Mouse (Mus musculus) liver, embryonic 12.5 days (tissue): Measurements from ENCODE around the gene Prdm1. TPM values are rescaled to one million over a fixed set of nuclear protein-coding genes. Genes with fewer than 3 reads are reported as not detected.

Experiments used
- ATAC-seq: fragments of 200-750 bp; cut with Nextera tagmentation; 2 replicates; pipeline ENCODE4 v1.8.0; 2017; ENCODE audit warnings: moderate number of reproducible peaks, mild to moderate bottlenecking, moderate library complexity
- H3K27ac ChIP-seq: fragments of 300-500 bp; sonication (generic); 2 replicates; pipeline ENCODE4 v1.5.1; 2016; ENCODE audit warnings: mild to moderate bottlenecking
- H3K27me3 ChIP-seq: fragments of 300-500 bp; sonication (generic); replicated peaks from 2 replicates; pipeline ENCODE4 v1.6.1; 2016; ENCODE audit warnings: mild to moderate bottlenecking, moderate library complexity
- H3K36me3 ChIP-seq: fragments of 300-500 bp; sonication (generic); 2 replicates; pipeline ENCODE4 v1.6.1; 2016; ENCODE audit warnings: mild to moderate bottlenecking, moderate library complexity
- H3K4me1 ChIP-seq: fragments of 300-500 bp; sonication (generic); 2 replicates; pipeline ENCODE4 v1.6.1; 2016
- H3K4me2 ChIP-seq: fragments of 300-500 bp; sonication (generic); 2 replicates; pipeline ENCODE4 v1.6.1; 2016; ENCODE audit warnings: mild to moderate bottlenecking, moderate library complexity
- H3K4me3 ChIP-seq: fragments of 300-500 bp; sonication (generic); 2 replicates; pipeline ENCODE4 v1.5.1; 2016; ENCODE audit warnings: mild to moderate bottlenecking, moderate library complexity
- H3K9ac ChIP-seq: fragments of 300-500 bp; sonication (generic); 2 replicates; pipeline ENCODE4 v1.6.1; 2016; ENCODE audit warnings: mild to moderate bottlenecking, moderate library complexity
- H3K9me3 ChIP-seq: fragments of 300-500 bp; sonication (generic); replicated peaks from 2 replicates; pipeline ENCODE4 v1.6.1; 2016; ENCODE audit warnings: mild to moderate bottlenecking, moderate library complexity
- WGBS: fragments of 180-500 bp; shearing (Covaris S2); methylation state at CpG from one replicate; pipeline ENCODE4 v1.1.7; 2016; ENCODE audit not compliant: insufficient replicate concordance; 5-methylcytosine and 5-hydroxymethylcytosine counted together
- polyA plus RNA-seq: library from polyadenylated mRNA; unstranded; fragments of >200 nt; fragmentation: Nextera tagmentation; extraction: Ambion mirVana; gene quantifications from 2 replicates; pipeline ENCODE4 v1.2.1, GENCODE M21; 2016

Gene Prdm1
- polyA plus RNA-seq, 1 experiment from 2014 or later: 0.41 TPM

- ATAC-seq: no peak
- H3K9me3 ChIP-seq: no peaks in the 10 kb centered on the region
- no peak overlapping the region for H3K9ac ChIP-seq
- H3K27ac ChIP-seq: no peak overlapping the region
- H3K4me3 ChIP-seq: no peak overlapping the region
- no peaks in the 10 kb centered on the region; the same call in 1 of the 2 replicates for H3K27me3 ChIP-seq
- no peak overlapping the region for H3K4me2 ChIP-seq
- WGBS: 71% methylated on average over 4 of the region's 4 CpGs
- no peaks in the 10 kb centered on the region for H3K36me3 ChIP-seq
- H3K4me1 ChIP-seq: no peaks in the 10 kb centered on the region
These were observed 96.6 kb downstream of the Prdm1 start for GRCm38 (mm10) chr10:44431689-44432088.

- no peaks in the 10 kb centered on the region for H3K9me3 ChIP-seq
- H3K4me3 ChIP-seq: no peak overlapping the region
- no peak overlapping the region for H3K9ac ChIP-seq
- no peak overlapping the region for H3K27ac ChIP-seq
- WGBS: 76% methylated on average over 14 of the region's 14 CpGs
- no peak overlapping the region for H3K4me2 ChIP-seq
- no peaks in the 10 kb centered on the region for H3K36me3 ChIP-seq
- no peaks in the 10 kb centered on the region; the same call in 1 of the 2 replicates for H3K27me3 ChIP-seq
- no peaks in the 10 kb centered on the region for H3K4me1 ChIP-seq
- ATAC-seq: no peak
These were observed 99.0 kb downstream of the Prdm1 start for GRCm38 (mm10) chr10:44429177-44429888.

- Histone ChIP-seq H3K9ac (no peak overlapping the region), H3K4me2 (no peak overlapping the region), H3K4me3 (no peak overlapping the region), H3K4me1 (no peaks in the 10 kb centered on the region), H3K36me3 (no peaks in the 10 kb centered on the region), H3K9me3 (no peaks in the 10 kb centered on the region), H3K27ac (no peak overlapping the region), H3K27me3 (no peaks in the 10 kb centered on the region; the same call in 1 of the 2 replicates)
- WGBS: 69% methylated on average over 12 of the region's 12 CpGs
- ATAC-seq: no peak
These were observed 100.4 kb downstream of the Prdm1 start for GRCm38 (mm10) chr10:44427891-44428361.

GRCm38 (mm10) chr10:44427426-44427825, 100.9 kb downstream of the Prdm1 start:
- no peaks in the 10 kb centered on the region for H3K4me1 ChIP-seq
- no peaks in the 10 kb centered on the region for H3K9me3 ChIP-seq
- no peaks in the 10 kb centered on the region for H3K36me3 ChIP-seq
- no peak overlapping the region for H3K27ac ChIP-seq
- no peak for ATAC-seq
- no peak overlapping the region for H3K4me3 ChIP-seq
- H3K9ac ChIP-seq: no peak overlapping the region
- H3K4me2 ChIP-seq: no peak overlapping the region
- no peaks in the 10 kb centered on the region; the same call in 1 of the 2 replicates for H3K27me3 ChIP-seq
- 89% methylated on average over 11 of the region's 11 CpGs for WGBS

- H3K9me3 ChIP-seq: no peaks in the 10 kb centered on the region
- no peaks in the 10 kb centered on the region for H3K36me3 ChIP-seq
- 55% methylated on average over 6 of the region's 6 CpGs for WGBS
- H3K9ac ChIP-seq: no peak overlapping the region
- no peak overlapping the region for H3K27ac ChIP-seq
- H3K27me3 ChIP-seq: no peaks in the 10 kb centered on the region
- no peak for ATAC-seq
- H3K4me1 ChIP-seq: no peaks in the 10 kb centered on the region
- H3K4me3 ChIP-seq: no peak overlapping the region
- no peak overlapping the region for H3K4me2 ChIP-seq
These were observed 103.3 kb downstream of the Prdm1 start for GRCm38 (mm10) chr10:44425013-44425412.

GRCm38 (mm10) chr10:44421896-44422295, 106.4 kb downstream of the Prdm1 start:
- no peak overlapping the region for H3K4me3 ChIP-seq
- no peaks in the 10 kb centered on the region for H3K9me3 ChIP-seq
- H3K36me3 ChIP-seq: no peaks in the 10 kb centered on the region
- no peaks in the 10 kb centered on the region for H3K4me1 ChIP-seq
- H3K27me3 ChIP-seq: no peaks in the 10 kb centered on the region
- no peak overlapping the region for H3K4me2 ChIP-seq
- H3K27ac ChIP-seq: no peak overlapping the region
- ATAC-seq: no peak
- H3K9ac ChIP-seq: no peak overlapping the region
- 33% methylated on average over 1 of the region's 1 CpGs for WGBS

GRCm38 (mm10) chr10:44420211-44420610, 108.1 kb downstream of the Prdm1 start:
- H3K9ac ChIP-seq: no peak overlapping the region
- H3K4me3 ChIP-seq: no peak overlapping the region
- no peak for ATAC-seq
- H3K27me3 ChIP-seq: no peaks in the 10 kb centered on the region
- WGBS: 75% methylated on average over 3 of the region's 3 CpGs
- no peak overlapping the region for H3K4me2 ChIP-seq
- H3K9me3 ChIP-seq: no peaks in the 10 kb centered on the region
- H3K4me1 ChIP-seq: no peaks in the 10 kb centered on the region
- no peak overlapping the region for H3K27ac ChIP-seq
- H3K36me3 ChIP-seq: no peaks in the 10 kb centered on the region

- Histone ChIP-seq H3K4me1 (no peaks in the 10 kb centered on the region), H3K4me2 (no peak overlapping the region), H3K9me3 (no peaks in the 10 kb centered on the region), H3K9ac (no peak overlapping the region), H3K36me3 (no peaks in the 10 kb centered on the region), H3K27ac (no peak overlapping the region), H3K4me3 (no peak overlapping the region), H3K27me3 (no peaks in the 10 kb centered on the region)
- ATAC-seq: no peak
- 48% methylated on average over 2 of the region's 2 CpGs for WGBS
These were observed 109.4 kb downstream of the Prdm1 start for GRCm38 (mm10) chr10:44418901-44419300.

GRCm38 (mm10) chr10:44415576-44415975, 112.7 kb downstream of the Prdm1 start:
- Histone ChIP-seq H3K4me3 (no peak overlapping the region), H3K9ac (no peak overlapping the region)

GRCm38 (mm10) chr10:44409958-44410357, 118.3 kb downstream of the Prdm1 start:
- H3K4me3 ChIP-seq: no peak overlapping the region
- H3K9ac ChIP-seq: no peak overlapping the region
- no peak for ATAC-seq
- WGBS: 48% methylated on average over 11 of the region's 11 CpGs
- H3K36me3 ChIP-seq: no peaks in the 10 kb centered on the region
- no peaks in the 10 kb centered on the region for H3K9me3 ChIP-seq
- no peak overlapping the region for H3K4me2 ChIP-seq
- H3K27ac ChIP-seq: no peak overlapping the region
- no peaks in the 10 kb centered on the region for H3K27me3 ChIP-seq
- peaks cover 4% of the 10 kb centered on the region; the same call in 1 of the 2 replicates for H3K4me1 ChIP-seq

More at GRCm38 (mm10) chr10:44415576-44415975, 112.7 kb downstream of the Prdm1 start:
- no peak overlapping the region for H3K4me2 ChIP-seq
- ATAC-seq: no peak
- no peaks in the 10 kb centered on the region for H3K27me3 ChIP-seq
- WGBS: 71% methylated on average over 3 of the region's 3 CpGs
- H3K27ac ChIP-seq: no peak overlapping the region
- no peaks in the 10 kb centered on the region for H3K9me3 ChIP-seq
- H3K4me1 ChIP-seq: peaks cover 4% of the 10 kb centered on the region; the same call in 1 of the 2 replicates
- H3K36me3 ChIP-seq: no peaks in the 10 kb centered on the region

GRCm38 (mm10) chr10:44409054-44409453, 119.2 kb downstream of the Prdm1 start:
- H3K27me3 ChIP-seq: no peaks in the 10 kb centered on the region
- no peak overlapping the region for H3K4me2 ChIP-seq
- no peak for ATAC-seq
- no peak overlapping the region for H3K27ac ChIP-seq
- H3K4me1 ChIP-seq: peaks cover 4% of the 10 kb centered on the region; the same call in 1 of the 2 replicates
- no peaks in the 10 kb centered on the region for H3K36me3 ChIP-seq
- H3K9me3 ChIP-seq: no peaks in the 10 kb centered on the region
- no peak overlapping the region for H3K9ac ChIP-seq
- WGBS: 67% methylated on average over 10 of the region's 10 CpGs
- H3K4me3 ChIP-seq: no peak overlapping the region

- no peak for ATAC-seq
- Histone ChIP-seq H3K9me3 (no peaks in the 10 kb centered on the region), H3K4me3 (no peak overlapping the region), H3K27ac (no peak overlapping the region), H3K4me2 (no peak overlapping the region), H3K4me1 (no peaks in the 10 kb centered on the region), H3K36me3 (no peaks in the 10 kb centered on the region), H3K27me3 (no peaks in the 10 kb centered on the region), H3K9ac (no peak overlapping the region)
- WGBS: 36% methylated on average over 7 of the region's 7 CpGs
These were observed 124.9 kb downstream of the Prdm1 start for GRCm38 (mm10) chr10:44403415-44403814.
